Mouse (Mus musculus) limb, embryonic 13.5 days (tissue): Measurements from ENCODE around the gene Sparc. TPM values are rescaled to one million over a fixed set of nuclear protein-coding genes. Genes with fewer than 3 reads are reported as not detected.

Experiments used
- polyA plus RNA-seq: library from polyadenylated mRNA; unstranded; fragments of >200 nt; fragmentation: Nextera tagmentation; extraction: Ambion mirVana; gene quantifications from 2 replicates; pipeline ENCODE4 v1.2.1, GENCODE M21; 2015

Gene Sparc
- polyA plus RNA-seq, 1 experiment from 2014 or later: 1,317 TPM

Other genes with a start within 250 kb of the Sparc start
- gene Slc36a2, start 238.1 kb downstream of the Sparc start, polyA plus RNA-seq: 0.29 and 0.32 TPM in 2 replicates
- 1.4 and 1.5 TPM in 2 replicates for gene Slc36a1, start 218.8 kb downstream of the Sparc start, polyA plus RNA-seq
- gene Fat2, start 86.6 kb downstream of the Sparc start, polyA plus RNA-seq: 0.33 and 0.41 TPM in 2 replicates
- gene Atox1, start 38.1 kb upstream of the Sparc start, polyA plus RNA-seq: 318 and 325 TPM in 2 replicates
- gene G3bp1, start 46.5 kb upstream of the Sparc start, polyA plus RNA-seq: 209 and 211 TPM in 2 replicates
- gene Glra1, start 185.0 kb upstream of the Sparc start, polyA plus RNA-seq: not detected in 2 replicates